Mouse (Mus musculus) embryonic fibroblast, embryonic 13.5 days (primary cell): ENCODE data around the gene Tnfrsf13b.

Experiments used
- CTCF ChIP-seq: IDR thresholded peaks from 2 replicates; pipeline ENCODE4 v1.5.1; 2011; ENCODE audit warnings: mild to moderate bottlenecking, control low read depth, low read length, moderate library complexity, borderline replicate concordance; ENCODE audit not compliant: insufficient read depth
- POLR2A ChIP-seq: IDR thresholded peaks from 2 replicates; pipeline ENCODE4 v1.6.1; 2011; ENCODE audit warnings: low read depth, mild to moderate bottlenecking, control low read depth, low read length, moderate library complexity

DNA sequence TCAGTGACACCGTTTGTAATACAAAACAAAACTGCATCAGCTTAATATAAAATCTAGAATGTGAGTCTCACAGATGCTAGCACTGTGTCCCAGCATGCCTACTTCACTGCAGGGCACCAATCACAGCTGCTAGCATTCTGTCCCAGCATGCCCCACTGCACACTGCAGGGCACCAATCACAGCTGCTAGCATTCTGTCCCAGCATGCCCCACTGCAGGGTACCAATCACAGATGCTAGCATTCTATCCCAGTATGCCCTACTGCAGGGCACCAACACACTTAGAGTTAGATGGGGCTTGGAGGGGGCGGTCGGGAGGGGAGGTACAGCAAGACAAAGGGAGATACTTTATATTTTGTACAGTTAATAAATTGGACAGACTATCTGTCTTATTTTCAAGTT is 35.4 kb upstream of the Tnfrsf13b start:
- no peak for TF ChIP-seq POLR2A
- no peak for TF ChIP-seq CTCF
